Mouse (Mus musculus): ENCODE measurements at regions not wholly inside any gene's neighbourhood (a gene's known extent, or its start where the extent isn't known, plus 50 kb on each side); places are given as distances from the start of the nearest gene placed in this dataset.

- H3K27me3 ChIP-seq (ENCODE audit: control insufficient read depth, insufficient read depth, low read length) = no peaks in the 10 kb centered on the region
- H3K4me3 ChIP-seq (ENCODE audit: control insufficient read depth, low read depth, low read length) = no peak overlapping the region
- no peak for TF ChIP-seq CTCF (IDR thresholded peaks at IDR 0.05; ENCODE audit: control insufficient read depth, insufficient read depth, insufficient replicate concordance, low read depth, low read length)
- H3K36me3 ChIP-seq (ENCODE audit: control insufficient read depth, insufficient read depth, low read length) = no peaks in the 10 kb centered on the region
- H3K27ac ChIP-seq (ENCODE audit: control insufficient read depth, insufficient read depth, low read depth, low read length) = no peak overlapping the region
- no peaks in the 10 kb centered on the region for H3K4me1 ChIP-seq (ENCODE audit: control insufficient read depth, insufficient read depth, low read length)
Measured at GRCm38 (mm10) chr1:184550491-184550890, 181.9 kb downstream of the Hlx start.

GRCm38 (mm10) chr1:184547650-184548235, 184.7 kb downstream of the Hlx start:
- no peaks in the 10 kb centered on the region for H3K27me3 ChIP-seq (ENCODE audit: control insufficient read depth, insufficient read depth, low read length)
- no peak overlapping the region for H3K27ac ChIP-seq (ENCODE audit: control insufficient read depth, insufficient read depth, low read depth, low read length)
- no peaks in the 10 kb centered on the region for H3K4me1 ChIP-seq (ENCODE audit: control insufficient read depth, insufficient read depth, low read length)
- no peak overlapping the region for H3K4me3 ChIP-seq (ENCODE audit: control insufficient read depth, low read depth, low read length)
- no peaks in the 10 kb centered on the region for H3K36me3 ChIP-seq (ENCODE audit: control insufficient read depth, insufficient read depth, low read length)
- no peak for TF ChIP-seq CTCF (IDR thresholded peaks at IDR 0.05; ENCODE audit: control insufficient read depth, insufficient read depth, insufficient replicate concordance, low read depth, low read length)
- no peak for TF ChIP-seq POLR2A (IDR thresholded peaks at IDR 0.05; ENCODE audit: control insufficient read depth, low read depth, low read length)

- Histone ChIP-seq H3K27ac (ENCODE audit: control insufficient read depth, insufficient read depth, low read depth, low read length) (no peak overlapping the region), H3K4me1 (ENCODE audit: control insufficient read depth, insufficient read depth, low read length) (no peaks in the 10 kb centered on the region), H3K4me3 (ENCODE audit: control insufficient read depth, low read depth, low read length) (no peak overlapping the region), H3K27me3 (ENCODE audit: control insufficient read depth, insufficient read depth, low read length) (no peaks in the 10 kb centered on the region), H3K36me3 (ENCODE audit: control insufficient read depth, insufficient read depth, low read length) (no peaks in the 10 kb centered on the region)
- no peak for TF ChIP-seq POLR2A (IDR thresholded peaks at IDR 0.05; ENCODE audit: control insufficient read depth, low read depth, low read length)
- no peak for TF ChIP-seq CTCF (IDR thresholded peaks at IDR 0.05; ENCODE audit: control insufficient read depth, insufficient read depth, insufficient replicate concordance, low read depth, low read length)
Measured at GRCm38 (mm10) chr1:184546140-184546661, 186.2 kb downstream of the Hlx start.

GRCm38 (mm10) chr1:184545111-184545510, 187.3 kb downstream of the Hlx start:
- no peaks in the 10 kb centered on the region for H3K36me3 ChIP-seq (ENCODE audit: control insufficient read depth, insufficient read depth, low read length)
- H3K27me3 ChIP-seq (ENCODE audit: control insufficient read depth, insufficient read depth, low read length) = no peaks in the 10 kb centered on the region

DNA sequence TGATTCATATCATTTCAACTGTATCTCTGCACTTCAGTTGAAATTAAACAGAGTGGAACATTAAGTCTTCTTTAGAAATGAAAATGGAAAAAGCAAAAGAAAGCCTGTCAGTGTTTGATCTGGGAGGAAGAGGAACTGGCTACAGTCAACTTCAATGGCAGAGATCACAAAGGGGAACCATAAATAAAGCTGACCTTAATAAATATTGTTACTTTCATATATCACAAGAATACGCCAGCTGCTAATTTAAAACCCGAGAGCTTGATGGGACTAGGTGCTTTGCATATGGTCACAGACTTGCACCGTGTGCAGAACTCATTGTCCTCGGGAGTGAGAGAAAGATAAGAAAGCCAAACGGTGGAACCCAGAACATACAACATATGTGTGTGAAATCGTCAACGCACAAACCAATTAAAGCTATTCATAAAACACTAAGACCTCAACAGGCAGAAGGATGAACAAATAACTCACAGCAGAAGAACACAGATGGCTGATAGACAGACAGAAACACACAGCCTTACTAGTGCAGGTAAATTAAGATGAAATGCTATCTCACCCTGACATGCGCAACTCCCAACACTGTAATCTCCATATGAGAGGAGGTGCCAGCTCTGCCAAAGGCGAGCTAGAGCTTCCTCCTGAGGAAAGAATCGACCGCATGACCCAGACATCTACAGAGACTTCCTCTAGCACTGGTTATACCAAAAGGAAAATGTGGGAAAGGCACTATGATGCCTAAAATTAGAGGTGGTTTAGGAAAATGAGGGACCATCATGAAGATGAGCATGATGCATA, 189.9 kb downstream of the Hlx start:
- Histone ChIP-seq H3K27me3 (ENCODE audit: control insufficient read depth, insufficient read depth, low read length) (no peaks in the 10 kb centered on the region), H3K27ac (ENCODE audit: control insufficient read depth, insufficient read depth, low read depth, low read length) (no peak overlapping the region), H3K36me3 (ENCODE audit: control insufficient read depth, insufficient read depth, low read length) (no peaks in the 10 kb centered on the region), H3K4me3 (ENCODE audit: control insufficient read depth, low read depth, low read length) (no peak overlapping the region), H3K4me1 (ENCODE audit: control insufficient read depth, insufficient read depth, low read length) (no peaks in the 10 kb centered on the region)
- TF ChIP-seq POLR2A (IDR thresholded peaks at IDR 0.05; ENCODE audit: control insufficient read depth, low read depth, low read length) (no peak), CTCF (IDR thresholded peaks at IDR 0.05; ENCODE audit: control insufficient read depth, insufficient read depth, insufficient replicate concordance, low read depth, low read length) (no peak)

More at GRCm38 (mm10) chr1:184545111-184545510, 187.3 kb downstream of the Hlx start:
- Histone ChIP-seq H3K4me1 (ENCODE audit: control insufficient read depth, insufficient read depth, low read length) (no peaks in the 10 kb centered on the region), H3K4me3 (ENCODE audit: control insufficient read depth, low read depth, low read length) (no peak overlapping the region), H3K27ac (ENCODE audit: control insufficient read depth, insufficient read depth, low read depth, low read length) (no peak overlapping the region)
- TF ChIP-seq POLR2A (IDR thresholded peaks at IDR 0.05; ENCODE audit: control insufficient read depth, low read depth, low read length) = no peak
- TF ChIP-seq CTCF (IDR thresholded peaks at IDR 0.05; ENCODE audit: control insufficient read depth, insufficient read depth, insufficient replicate concordance, low read depth, low read length) = no peak

DNA sequence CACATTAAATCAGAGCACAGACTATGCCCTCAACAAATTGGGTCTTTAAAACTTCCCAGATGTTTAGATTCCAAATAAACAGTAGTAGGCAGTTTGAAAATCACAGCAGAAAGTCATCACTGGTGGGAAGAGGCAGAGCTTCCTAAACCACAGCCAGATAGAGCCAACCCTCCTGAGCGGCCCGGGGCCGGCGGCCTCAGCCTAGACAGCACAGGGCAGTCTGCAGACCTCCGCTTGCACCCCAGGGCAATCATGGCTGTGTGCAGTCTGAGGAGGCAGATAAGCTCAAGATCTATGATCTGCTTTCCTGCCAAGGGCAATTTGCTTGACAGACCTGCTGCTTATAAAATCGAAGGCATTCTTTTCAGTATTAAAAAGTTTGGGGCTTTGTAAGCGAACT, 192.6 kb downstream of the Hlx start:
- Histone ChIP-seq H3K27me3 (ENCODE audit: control insufficient read depth, insufficient read depth, low read length) (no peaks in the 10 kb centered on the region), H3K36me3 (ENCODE audit: control insufficient read depth, insufficient read depth, low read length) (no peaks in the 10 kb centered on the region), H3K27ac (ENCODE audit: control insufficient read depth, insufficient read depth, low read depth, low read length) (no peak overlapping the region), H3K4me1 (ENCODE audit: control insufficient read depth, insufficient read depth, low read length) (no peaks in the 10 kb centered on the region), H3K4me3 (ENCODE audit: control insufficient read depth, low read depth, low read length) (no peak overlapping the region)
- no peak for TF ChIP-seq CTCF (IDR thresholded peaks at IDR 0.05; ENCODE audit: control insufficient read depth, insufficient read depth, insufficient replicate concordance, low read depth, low read length)
- TF ChIP-seq POLR2A (IDR thresholded peaks at IDR 0.05; ENCODE audit: control insufficient read depth, low read depth, low read length) = no peak

DNA sequence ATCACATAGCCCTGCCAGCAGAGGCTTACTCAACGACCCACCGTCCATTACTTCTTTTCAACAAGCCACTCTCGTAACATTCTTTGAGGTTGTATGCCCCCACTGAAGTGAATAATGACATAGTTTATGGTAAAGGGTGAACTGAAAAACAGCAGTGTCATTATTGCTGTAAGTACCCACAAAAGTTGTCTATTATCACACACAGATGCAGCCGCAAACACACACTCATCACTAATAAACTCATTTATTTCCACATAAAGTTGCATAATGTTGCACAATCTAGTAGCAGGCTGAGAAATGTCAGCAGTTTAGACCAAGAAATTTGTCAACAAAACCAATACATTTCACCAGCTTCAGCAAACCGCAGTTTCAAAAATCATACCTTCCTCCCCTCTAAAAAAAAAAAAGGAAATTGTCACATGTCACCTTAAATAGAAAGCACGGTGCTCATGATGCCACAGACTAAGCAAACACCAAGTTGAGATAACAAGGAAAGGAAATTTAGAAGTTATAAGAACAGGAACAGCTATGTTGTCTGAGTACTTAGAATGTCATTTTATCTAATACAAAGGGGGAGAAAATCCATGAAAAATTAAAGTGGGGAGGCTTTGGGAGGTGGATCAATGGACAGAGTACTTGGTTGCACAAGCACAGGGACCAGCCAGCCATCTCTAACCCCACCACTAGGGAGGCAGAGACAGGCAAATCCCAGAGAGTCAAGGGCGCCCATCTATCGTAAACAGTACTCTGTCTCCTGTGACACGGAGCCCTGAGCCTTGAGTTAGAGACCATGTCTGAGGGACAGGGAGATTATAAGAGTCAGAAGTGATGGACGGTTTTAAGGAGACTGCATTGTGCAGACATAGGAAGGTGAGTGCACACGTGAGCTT, 195.9 kb downstream of the Hlx start:
- TF ChIP-seq POLR2A (IDR thresholded peaks at IDR 0.05; ENCODE audit: control insufficient read depth, low read depth, low read length) = no peak
- no peak for TF ChIP-seq CTCF (IDR thresholded peaks at IDR 0.05; ENCODE audit: control insufficient read depth, insufficient read depth, insufficient replicate concordance, low read depth, low read length)

More for the DNA sequence above, 195.9 kb downstream of the Hlx start:
- Histone ChIP-seq H3K4me3 (ENCODE audit: control insufficient read depth, low read depth, low read length) (no peak overlapping the region), H3K27ac (ENCODE audit: control insufficient read depth, insufficient read depth, low read depth, low read length) (no peak overlapping the region), H3K4me1 (ENCODE audit: control insufficient read depth, insufficient read depth, low read length) (no peaks in the 10 kb centered on the region), H3K36me3 (ENCODE audit: control insufficient read depth, insufficient read depth, low read length) (no peaks in the 10 kb centered on the region), H3K27me3 (ENCODE audit: control insufficient read depth, insufficient read depth, low read length) (no peaks in the 10 kb centered on the region)
